Mouse (Mus musculus) cerebral cortex, adult 2 months (tissue): Measurements from ENCODE around the gene Gm45021.

Source experiments
- WGBS: fragments of 180-500 bp; shearing (Covaris S2); methylation state at CpG from one replicate; pipeline ENCODE4 v1.1.7; 2018; 5-methylcytosine and 5-hydroxymethylcytosine counted together

Gm45021 gene

DNA sequence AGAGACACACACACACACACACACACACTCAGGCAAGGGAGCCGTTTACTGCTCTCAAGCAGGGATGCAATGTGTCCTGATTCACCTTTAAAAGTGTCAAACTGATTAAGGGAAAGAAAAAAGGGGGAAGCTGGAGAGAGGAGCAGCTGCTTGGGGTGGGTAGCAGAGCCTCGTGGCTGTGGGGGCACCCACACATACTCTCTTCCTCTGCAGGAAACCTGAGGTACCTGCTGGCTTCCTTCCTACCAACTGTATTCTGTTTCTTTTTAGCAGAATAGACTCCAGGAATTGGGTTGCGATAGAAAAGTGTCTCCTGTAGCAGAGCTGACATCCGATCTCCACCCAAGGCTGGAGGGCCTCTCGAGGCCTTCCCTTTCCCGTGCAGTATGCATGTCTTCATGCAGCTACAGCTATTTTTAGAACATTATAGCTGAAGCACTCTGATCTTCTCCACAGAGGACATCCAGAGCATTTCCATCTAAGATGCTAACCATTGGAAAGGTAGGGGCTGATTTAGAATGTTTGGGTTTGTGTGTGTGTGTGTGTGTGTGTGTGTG lies at the start of gene Gm45021:
Gm45021 (plus strand) TSS at position 417 of the 557 bp plus-strand sequence.
- WGBS = 38% methylated on average over 6 of the region's 6 CpGs

DNA sequence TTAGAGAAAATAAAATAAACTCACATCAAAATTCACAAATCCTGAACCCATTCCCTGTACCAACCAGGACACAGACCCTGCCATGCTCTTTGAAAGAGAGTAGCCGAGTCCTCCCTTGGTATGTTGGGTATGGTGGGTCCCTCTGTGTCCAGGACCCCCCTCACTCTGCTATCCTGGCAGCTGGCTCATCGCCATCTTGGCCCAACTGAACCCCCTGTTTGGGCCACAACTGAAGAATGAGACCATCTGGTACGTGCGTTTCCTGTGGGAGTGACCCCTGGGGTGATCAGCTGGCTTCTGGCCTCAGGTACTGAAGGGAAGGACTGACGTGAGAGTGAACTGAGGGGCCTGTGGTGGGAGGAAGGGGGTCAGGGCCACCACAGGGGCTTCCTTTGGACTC lies 49.5 kb upstream of the Gm45021 start:
- 73% methylated on average over 5 of the region's 5 CpGs for WGBS

DNA sequence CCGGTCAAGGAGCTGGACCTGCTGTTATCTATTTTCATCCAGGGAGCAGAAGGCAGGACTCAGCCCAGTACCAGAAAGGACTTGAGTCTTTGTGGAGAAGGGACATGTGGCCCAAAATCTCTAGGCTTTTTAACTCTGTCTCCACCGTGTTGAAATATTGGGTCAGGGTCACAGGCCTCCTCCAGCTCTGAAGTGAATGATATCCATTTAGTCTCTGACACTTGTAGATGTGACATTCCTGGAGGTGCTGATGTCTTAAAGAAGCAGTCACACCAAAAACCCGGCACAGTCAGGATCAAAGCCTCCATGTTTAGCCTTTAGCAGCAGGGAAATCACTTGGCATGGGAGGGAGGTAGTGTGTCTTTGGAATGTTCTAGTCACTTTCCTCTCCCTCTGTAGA lies 48.7 kb upstream of the Gm45021 start:
- WGBS = 80% methylated on average over 3 of the region's 3 CpGs

DNA sequence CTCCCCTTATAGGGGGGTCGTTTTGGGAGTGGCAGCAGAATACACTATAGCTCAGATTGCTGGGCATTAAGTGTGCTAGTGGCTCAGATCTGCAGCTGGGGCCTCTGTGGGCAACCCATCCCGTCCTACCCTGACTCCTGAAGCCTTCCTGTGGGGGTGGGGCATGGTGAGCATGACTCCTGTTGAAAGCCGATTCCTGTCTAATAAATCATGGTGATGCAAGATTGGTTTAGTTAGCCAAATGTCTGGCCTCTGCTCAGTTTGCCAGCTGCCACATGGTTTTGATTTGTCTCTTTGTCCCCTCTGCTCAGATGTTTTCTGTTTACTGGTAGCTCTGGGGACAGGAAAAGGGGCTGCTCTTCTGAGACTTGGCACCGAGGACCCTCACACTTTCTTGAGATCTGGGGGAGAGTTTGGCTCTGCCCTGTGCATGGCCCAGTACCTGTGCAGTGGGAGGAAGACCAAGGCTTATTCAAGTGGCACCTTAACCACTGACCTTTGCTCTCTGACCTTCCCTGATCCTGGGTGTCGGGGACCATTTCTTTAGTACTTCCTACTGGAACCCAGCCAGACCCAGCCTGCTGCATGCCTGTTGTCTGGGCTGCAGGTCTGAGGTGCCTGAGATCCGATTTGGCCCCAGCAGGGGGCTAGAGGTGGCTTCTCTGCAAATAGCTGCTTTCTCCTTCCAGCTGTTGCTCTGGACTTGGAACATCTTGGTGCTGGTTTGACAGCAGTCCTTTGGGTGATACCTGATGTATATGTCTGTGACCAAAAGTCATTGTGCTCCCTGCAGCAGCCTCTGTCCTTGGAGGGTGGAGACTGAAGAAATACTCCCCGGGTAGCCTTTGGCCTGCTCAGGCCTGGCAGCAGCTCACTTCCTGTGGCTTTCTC lies 47.6 kb upstream of the Gm45021 start:
- WGBS = 56% methylated on average over 7 of the region's 7 CpGs

DNA sequence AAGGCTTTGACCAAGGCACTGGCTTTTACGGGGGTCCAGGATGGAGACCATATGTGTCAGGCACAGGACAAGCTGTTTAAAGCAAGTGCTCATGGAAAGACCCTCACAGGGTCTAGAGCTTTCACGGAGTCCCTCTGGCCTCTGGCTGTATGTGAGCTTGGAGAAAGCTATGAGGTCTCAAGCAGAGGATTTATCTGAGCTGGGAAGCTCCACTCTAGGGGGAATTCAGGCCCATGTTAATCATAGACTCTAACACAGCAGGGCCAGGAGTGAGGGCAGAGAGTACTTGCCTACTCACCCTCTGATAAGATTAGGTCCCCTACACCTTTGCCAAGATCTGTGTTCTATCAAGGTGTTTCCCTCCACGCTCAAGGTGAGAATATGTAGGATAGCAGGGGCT lies 46.8 kb upstream of the Gm45021 start:
- 84% methylated on average over 3 of the region's 3 CpGs for WGBS

DNA sequence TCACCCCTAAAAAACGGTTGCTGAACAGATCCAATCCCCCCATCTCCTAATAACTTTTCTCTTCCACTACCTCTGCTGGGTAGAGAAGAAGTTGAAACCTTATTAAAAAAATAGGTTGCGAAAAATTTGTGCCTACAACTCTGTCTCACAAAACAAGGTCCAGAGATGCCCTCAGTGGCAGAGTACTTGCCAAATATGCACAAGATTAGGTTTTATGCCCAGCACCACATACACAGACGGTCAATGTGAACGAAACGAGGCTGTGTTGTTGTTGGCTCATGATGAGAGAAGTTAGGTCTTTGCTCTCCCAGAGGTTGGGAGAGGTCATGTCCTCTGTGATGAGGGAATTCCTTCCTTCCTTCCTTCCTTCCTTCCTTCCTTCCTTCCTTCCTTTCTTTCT lies 44.2 kb upstream of the Gm45021 start:
- WGBS = 63% methylated on average over 5 of the region's 5 CpGs

DNA sequence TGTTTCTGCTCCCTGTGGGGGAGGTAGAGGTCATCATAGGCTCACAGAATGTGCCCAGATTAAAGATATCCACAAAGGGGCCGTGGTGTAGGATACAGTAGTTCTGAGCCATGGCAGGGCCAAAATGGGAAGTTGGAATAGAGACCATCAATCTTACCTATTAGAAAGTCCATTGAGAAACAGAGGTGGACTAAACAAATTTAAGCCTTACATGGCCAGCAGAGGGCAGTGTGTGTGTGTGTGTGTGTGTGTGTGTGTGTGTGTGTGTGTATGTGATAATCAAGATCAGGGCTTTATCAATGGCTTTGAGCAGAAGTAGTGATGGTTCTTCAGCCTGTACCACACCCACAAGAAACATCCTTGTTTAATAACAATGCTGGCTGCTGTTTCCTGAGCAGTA lies 43.1 kb upstream of the Gm45021 start:
- 59% methylated on average over 1 of the region's 1 CpGs for WGBS

DNA sequence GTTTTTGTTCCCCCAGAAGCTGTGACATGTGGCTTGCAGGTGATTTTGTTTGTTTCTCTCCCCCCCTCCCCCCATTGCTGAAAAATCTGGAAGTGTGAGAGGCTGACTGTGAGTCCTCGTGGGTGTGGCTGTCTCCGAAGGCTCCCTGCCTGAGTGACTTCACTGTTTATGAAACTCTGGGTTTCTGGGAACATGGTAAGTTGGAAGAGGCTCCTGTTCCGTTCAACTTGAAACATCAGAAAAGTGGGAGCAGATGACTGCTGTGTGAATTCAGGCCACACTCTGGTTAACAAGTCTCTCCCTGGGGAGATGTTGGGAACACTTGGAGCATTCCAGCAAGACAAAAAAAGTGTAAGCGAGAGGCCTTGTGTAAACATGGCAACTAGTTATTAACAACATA lies 42.6 kb upstream of the Gm45021 start:
- WGBS = 60% methylated on average over 4 of the region's 4 CpGs

DNA sequence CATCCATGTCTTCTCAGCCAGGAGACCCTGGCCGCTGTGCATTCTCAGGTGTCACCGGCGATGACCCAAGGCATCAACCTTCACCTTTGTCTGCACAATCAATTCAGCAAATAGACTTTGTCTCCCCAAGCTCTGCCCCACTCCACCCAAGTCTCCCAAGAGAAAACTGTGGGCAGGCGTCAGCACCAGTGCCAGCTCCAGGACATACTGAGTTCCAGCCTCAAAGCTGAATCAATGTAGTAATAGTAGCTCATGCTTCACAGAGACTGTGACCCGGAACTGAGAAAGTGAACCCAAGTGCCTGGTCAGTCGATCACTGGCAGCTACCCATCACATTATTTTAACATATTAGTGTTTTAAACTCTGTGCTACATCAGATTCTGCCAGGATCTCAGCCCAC lies 41.1 kb upstream of the Gm45021 start:
- WGBS = 90% methylated on average over 6 of the region's 6 CpGs

DNA sequence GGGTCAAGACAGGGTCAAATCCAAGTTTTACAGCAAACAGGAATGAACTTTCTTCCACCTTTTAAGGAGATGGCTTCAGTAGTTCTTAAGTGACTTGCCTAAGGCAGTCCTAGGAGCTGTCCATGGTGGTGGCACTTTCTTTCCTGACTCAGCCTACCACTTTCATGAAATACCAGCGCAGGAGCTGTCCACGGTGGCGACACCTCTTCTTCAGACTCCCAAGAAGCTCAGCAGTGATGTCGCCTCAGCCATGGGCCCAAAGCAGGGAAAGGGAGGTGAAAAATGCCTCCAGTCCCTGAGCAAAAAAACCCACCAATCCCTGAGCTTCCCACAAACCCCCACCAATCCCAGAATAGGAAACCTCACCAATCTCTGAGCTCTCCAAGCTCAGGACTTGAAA lies 36.5 kb upstream of the Gm45021 start:
- WGBS = 72% methylated on average over 4 of the region's 4 CpGs

DNA sequence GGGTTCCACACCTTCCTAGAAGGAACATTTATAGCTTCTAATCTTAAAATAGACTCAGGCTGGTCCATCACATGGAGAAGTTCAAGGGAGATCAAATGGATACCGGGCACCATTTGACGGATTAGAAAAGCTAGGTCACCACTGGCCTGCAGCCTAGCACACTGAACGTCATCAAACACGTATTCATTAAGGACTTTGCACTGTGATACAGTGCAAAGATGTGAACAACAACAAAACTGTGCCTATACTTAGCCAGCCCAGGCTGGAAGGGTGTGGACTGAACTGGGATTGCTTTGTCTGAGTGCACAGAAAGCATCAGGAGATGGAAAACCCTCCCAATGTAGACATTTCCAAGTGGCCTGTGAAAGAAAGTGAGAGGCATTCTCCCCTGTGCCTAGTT lies 35.6 kb upstream of the Gm45021 start:
- 52% methylated on average over 4 of the region's 4 CpGs for WGBS

DNA sequence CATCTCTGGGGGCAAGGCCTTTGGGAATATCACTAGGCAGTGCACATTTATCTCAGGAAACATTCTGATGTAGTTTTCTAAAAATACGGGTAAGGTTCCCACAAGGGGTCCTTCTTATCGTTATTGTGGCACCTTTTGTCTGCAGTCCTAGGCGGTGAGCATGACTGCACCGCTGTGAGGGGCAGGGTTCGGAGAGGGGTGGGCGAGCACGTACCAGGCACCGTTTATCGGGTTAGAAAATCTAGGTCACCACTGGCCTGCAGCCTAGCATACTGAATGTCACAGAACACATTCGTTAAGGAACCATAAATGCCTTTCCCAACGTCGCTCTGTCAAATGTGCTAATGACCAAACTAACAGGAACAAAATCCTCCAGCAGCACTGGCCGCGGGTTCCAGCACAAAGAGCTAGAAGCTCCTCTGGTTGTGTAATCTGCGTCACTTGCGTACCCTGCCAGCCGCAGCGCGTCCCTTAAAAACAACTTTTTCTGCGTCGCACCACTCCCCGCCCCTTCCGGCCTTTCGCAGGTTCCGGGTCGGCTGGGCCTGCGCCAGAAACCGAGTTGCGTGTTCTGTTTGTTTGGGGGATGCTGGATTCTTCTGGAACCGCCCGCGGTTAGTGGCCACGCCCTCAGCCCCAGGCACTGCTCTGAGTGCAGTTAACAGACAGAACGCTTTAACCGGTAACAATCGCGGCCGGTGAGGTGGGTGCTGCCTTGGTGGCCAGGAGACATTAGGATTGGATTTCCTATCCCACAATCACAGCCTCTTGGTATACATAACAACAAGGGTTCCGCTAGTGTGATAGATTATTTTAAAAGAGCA lies 34.9 kb upstream of the Gm45021 start, which contains the start of gene Lrrc61:
Lrrc61 (plus strand) TSS at position 517 of the 824 bp plus-strand sequence.
- WGBS = under 1% methylated on average over 39 of the region's 39 CpGs

DNA sequence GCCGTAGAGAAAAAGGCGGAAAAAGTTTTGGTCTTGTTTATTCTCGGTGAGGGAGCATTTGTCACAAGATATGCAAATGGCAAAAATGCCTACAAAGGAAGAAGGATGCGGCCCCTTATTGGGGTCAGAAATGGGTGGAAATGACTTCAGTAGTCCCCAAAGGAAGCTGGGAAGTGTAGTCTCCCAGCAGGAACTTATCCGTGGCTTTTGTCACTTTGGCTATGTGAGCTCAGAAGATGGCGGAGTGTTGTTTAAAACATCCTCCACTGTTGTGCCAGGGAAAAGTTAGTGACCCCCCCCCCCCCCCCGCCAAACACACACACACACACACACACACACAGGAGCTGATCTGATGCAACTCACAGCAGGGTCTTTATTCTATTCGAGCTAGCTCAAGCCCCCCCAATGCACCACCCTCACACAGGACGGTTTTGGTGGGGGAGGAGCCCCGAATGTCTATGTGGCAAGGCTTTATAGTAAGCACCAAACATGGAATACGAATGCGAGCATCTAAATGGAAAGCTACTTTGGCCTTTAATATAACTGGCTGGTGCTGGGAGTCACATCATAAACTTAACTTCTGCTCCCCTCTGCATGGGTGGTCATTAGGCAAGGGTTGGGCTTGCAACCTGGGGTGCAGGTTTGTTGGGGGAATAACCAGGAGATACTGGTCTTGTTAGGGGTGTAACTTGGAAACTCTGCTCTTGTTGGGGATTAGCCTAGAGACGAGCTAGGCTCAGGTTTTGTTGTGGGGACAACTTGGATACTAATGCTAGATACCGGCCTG lies 34.1 kb upstream of the Gm45021 start:
- 16% methylated on average over 14 of the region's 14 CpGs for WGBS

DNA sequence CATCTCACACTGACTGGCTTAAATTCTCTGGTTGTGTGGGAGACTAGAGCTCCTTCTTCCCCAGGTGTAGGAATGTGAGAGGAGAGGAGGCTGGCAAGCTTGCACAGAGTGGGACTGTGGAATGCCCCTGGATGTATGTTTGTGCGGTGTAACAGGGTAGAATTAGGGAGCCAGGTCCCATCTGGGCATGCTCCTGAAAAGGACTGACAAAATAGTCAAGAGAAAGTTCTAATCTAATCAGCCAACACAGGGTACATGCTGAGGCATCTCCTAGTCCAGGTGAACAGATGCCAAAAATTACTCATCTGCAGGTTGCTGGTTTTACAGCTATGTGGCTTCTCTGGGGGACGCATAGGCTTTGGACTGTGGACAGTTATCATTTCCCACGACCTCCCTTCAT lies 33.5 kb upstream of the Gm45021 start:
- 87% methylated on average over 3 of the region's 3 CpGs for WGBS

DNA sequence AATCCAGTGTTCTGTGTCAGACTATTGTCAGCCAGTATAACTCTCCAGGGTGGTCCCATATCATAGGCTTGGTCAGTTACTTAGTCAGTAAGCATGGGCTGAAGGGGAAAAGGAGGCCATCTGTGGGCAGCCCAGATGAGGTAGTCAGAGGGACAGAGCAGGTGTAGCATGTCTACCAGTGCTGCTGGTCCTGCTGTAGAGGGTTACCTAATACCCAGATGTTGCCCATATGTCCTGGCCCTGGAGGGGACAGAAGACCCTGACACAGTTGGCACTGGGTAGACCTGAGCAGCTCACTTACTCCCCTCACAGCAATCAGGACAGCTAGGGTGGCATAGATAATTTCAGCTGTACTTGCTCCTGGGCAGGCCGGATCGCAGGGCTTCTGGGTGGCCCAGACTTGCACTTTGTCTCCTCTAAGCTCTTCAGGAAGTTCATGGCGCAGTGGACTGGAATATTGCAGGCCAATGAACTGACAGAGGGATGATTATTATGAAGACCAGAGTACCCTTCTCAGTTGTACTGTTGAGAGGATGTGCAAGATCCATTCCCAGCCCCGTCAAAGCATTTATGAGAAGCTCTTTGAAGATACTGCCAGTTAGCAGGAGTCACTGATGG lies 23.6 kb upstream of the Gm45021 start:
- 88% methylated on average over 4 of the region's 4 CpGs for WGBS

DNA sequence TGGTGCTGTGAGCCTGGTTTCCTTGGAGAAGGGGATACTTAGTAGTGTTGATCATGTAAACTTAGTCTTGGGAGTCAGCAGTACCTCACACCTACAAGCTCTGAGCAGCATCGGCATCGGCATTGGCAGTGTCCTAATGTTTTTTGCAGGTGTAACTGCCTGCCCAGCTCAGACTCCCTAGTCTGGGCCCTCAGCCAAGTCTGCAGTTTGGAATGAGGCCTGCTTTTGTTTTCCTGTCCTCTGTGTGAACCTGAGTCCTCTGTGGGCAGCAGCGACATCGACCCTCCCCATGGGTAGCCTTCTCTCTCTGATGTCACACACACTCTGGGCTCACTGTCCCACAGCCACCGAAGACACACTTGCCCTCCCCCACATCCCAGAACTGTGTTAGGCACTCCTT lies 23.1 kb upstream of the Gm45021 start:
- 36% methylated on average over 5 of the region's 5 CpGs for WGBS

DNA sequence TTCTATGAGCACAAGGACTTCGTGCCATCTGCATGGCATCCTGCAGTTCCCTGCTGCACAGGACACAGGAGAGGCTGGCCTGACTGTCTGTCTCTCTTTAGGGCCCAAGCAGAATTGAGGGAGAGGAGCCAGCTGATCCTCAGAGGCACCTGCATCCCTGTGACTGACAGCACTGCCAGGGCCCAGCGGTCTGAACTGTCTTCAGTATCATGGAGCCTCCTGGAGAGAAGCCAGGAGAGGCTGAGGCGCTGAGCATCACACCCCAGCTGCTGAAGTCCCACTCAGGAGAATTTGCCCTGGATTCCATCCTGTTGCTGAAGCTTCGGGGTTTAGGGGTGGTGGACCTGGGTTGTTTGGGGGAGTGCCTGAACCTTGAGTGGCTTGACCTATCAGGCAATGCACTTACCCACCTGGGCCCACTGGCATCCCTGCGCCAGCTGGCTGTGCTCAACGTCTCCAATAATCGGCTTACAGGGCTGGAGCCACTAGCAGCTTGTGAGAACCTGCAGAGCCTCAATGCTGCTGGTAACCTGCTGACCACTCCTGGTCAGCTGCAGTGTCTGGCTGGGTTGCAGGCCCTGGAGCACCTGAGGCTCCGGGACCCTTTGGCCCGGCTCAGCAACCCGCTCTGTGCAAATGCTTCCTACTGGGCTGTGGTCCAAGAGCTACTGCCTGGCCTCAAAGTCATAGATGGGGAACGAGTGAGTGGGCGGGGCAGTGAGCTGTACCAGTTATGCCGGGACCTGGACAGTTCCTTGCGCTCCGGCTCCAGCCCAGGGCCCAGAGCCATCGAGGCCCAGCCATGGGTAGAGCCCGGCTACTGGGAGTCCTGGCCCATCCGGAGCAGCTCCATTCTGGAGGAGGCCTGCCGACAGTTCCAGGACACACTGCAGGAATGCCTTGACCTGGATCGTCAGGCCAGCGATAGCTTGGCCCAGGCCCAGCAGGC lies 21.1 kb upstream of the Gm45021 start:
- WGBS = 64% methylated on average over 21 of the region's 21 CpGs

DNA sequence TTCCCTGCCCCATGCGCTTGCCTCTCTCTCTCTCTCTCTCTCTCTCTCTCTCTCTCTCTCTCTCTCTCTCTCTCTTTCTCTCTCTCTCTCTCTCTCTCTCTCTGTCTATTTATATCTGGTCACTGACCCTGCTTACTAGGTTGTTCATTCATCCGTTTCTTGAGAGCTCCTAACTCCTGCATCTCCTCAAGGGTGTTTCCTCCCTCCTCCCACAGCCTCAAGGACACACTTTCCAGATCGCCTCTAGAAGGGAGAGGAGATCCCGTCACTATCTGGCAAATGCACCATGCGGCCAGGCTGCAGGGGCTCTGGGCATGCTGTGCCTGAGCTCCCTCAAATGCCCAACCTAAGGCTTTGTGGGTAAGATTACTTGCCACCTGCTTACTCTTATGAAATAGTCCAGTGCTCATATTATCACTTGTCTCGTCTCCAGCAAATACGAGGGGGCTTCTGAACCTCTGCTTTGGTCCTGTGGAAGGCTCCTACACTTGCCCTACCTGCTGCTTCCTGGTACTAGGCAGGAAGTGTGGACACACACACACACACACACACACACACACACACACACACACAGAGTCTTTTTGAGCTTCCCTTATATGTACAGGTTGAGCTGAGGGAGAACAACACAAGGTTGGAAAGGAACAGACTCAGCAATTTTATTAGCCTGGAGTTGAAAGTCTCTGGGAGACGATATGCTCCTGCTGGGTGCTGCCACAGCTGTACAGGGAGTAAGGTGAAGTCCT lies 20.2 kb upstream of the Gm45021 start:
- WGBS = 82% methylated on average over 8 of the region's 8 CpGs

DNA sequence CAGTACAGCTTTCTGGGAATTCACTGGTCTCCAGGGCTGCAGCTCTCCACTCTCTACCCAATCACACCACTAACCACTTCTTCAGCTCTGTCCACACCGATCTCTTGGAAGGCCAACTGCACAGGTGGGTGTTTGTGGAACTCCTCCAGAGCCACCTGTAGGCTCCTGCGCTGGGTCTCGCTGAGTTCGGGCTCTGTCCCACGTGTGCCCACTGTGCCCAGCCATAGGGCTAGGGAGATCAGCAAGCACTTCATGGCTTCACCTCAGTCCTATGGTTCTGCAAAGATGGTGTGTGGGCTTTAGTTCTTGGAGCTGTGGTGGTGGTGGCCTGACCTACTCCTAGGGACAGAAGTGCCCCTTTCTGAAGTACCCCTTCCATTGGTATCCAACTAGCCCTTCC lies 17.4 kb upstream of the Gm45021 start:
- WGBS = 88% methylated on average over 5 of the region's 5 CpGs
